11 mouse cellular contexts compared by ENCODE assay signal in genomic region chr9:94732599-94733287, GRCm38 (mm10).
DNase-seq lines count a peak whose midpoint lies in the region; ATAC-seq lines count a peak whose summit lies in the region.
"Had no signal": no experiment of that assay in that cellular context is flagged by ENCODE, and none has a peak within 500 bp of the region (broad histone marks: within the 10 kb centered on the region; RNA-seq: fewer than 3 reads in every experiment).

No protein-coding gene starts in this region.

- peak; percentile 29; the same call in 1 of the 2 replicates for ATAC-seq in heart, embryonic 12.5 days (ENCODE audit: insufficient number of reproducible peaks, low FRiP score)
- ATAC-seq in megakaryocyte, adult 5-6 weeks (ENCODE audit: poor library complexity, severe bottlenecking): no peak
- peak; percentile 43; the same call in 1 of the 2 replicates for ATAC-seq in embryonic facial prominence, embryonic 15.5 days (ENCODE audit: insufficient number of reproducible peaks, low FRiP score, low TSS enrichment, low read depth)
- peak; percentile 52; the same call in 1 of the 2 replicates for ATAC-seq in neural tube, embryonic 14.5 days (ENCODE audit: low read depth)

- whole genome bisulfite sequencing in heart, embryonic 12.5 days: 72% methylated on average over 8 of the region's 8 CpGs
- 67% methylated on average over 8 of the region's 8 CpGs for WGBS in embryonic facial prominence, embryonic 15.5 days
- 58% methylated on average over 8 of the region's 8 CpGs for WGBS in neural tube, embryonic 14.5 days

- no peak for DNase-seq in heart, postnatal 36 days
- DNase-seq in left cerebral cortex, postnatal 14 days (ENCODE audit: low spot score in 2 of 2): no peak
- DNase-seq in spleen, postnatal 10 days (ENCODE audit: low spot score in 2 of 2): no peak
- DNase-seq: gastrocnemius, postnatal 36 days; liver, embryonic 13.5 days; thymus, postnatal 14 days had no signal

- no peak overlapping the region for H3K4me2 ChIP-seq in heart, embryonic 12.5 days
- no peak overlapping the region for H3K4me2 ChIP-seq in embryonic facial prominence, embryonic 15.5 days (replicated peaks)
- H3K4me2 ChIP-seq in neural tube, embryonic 14.5 days (ENCODE audit: low read depth, low read length): no peak overlapping the region
- H3K4me2 ChIP-seq: liver, embryonic 13.5 days had no signal

- no peak overlapping the region for H3K4me3 ChIP-seq in heart, embryonic 12.5 days
- peak overlapping the region; percentile 34 for H3K4me3 ChIP-seq in megakaryocyte, embryonic 14.5 days (replicated peaks)
- no peak overlapping the region for H3K4me3 ChIP-seq in embryonic facial prominence, embryonic 15.5 days (replicated peaks)
- H3K4me3 ChIP-seq in neural tube, embryonic 14.5 days (ENCODE audit: low read depth, low read length): no peak overlapping the region
- H3K4me3 ChIP-seq: liver, embryonic 13.5 days had no signal

- H3K4me1 ChIP-seq in heart, embryonic 12.5 days (replicated peaks): no peaks in the 10 kb centered on the region
- peaks cover 62% of the 10 kb centered on the region for H3K4me1 ChIP-seq in megakaryocyte, embryonic 14.5 days
- no peaks in the 10 kb centered on the region for H3K4me1 ChIP-seq in embryonic facial prominence, embryonic 15.5 days
- no peaks in the 10 kb centered on the region for H3K4me1 ChIP-seq in neural tube, embryonic 14.5 days (ENCODE audit: control insufficient read depth, insufficient read depth, low read length)
- H3K4me1 ChIP-seq: liver, embryonic 13.5 days had no signal

- H3K27ac ChIP-seq in heart, embryonic 12.5 days (ENCODE audit: poor library complexity, severe bottlenecking): no peak overlapping the region
- H3K27ac ChIP-seq in embryonic facial prominence, embryonic 15.5 days (replicated peaks): no peak overlapping the region
- no peak overlapping the region for H3K27ac ChIP-seq in neural tube, embryonic 14.5 days (ENCODE audit: low read depth, low read length)
- H3K27ac ChIP-seq: liver, embryonic 13.5 days had no signal

- no peaks in the 10 kb centered on the region for H3K9me3 ChIP-seq in heart, embryonic 12.5 days (replicated peaks)
- H3K9me3 ChIP-seq in megakaryocyte, embryonic 14.5 days: no peaks in the 10 kb centered on the region
- no peaks in the 10 kb centered on the region for H3K9me3 ChIP-seq in embryonic facial prominence, embryonic 15.5 days (replicated peaks)
- no peaks in the 10 kb centered on the region; the same call in 1 of the 2 replicates for H3K9me3 ChIP-seq in neural tube, embryonic 14.5 days (ENCODE audit: control insufficient read depth, low read length)
- H3K9me3 ChIP-seq: liver, embryonic 13.5 days had no signal

- H3K27me3 ChIP-seq in heart, embryonic 12.5 days (replicated peaks): peaks cover 8% of the 10 kb centered on the region; the same call in 1 of the 2 replicates
- no peaks in the 10 kb centered on the region for H3K27me3 ChIP-seq in megakaryocyte, embryonic 14.5 days (replicated peaks)
- no peaks in the 10 kb centered on the region; the same call in 1 of the 2 replicates for H3K27me3 ChIP-seq in embryonic facial prominence, embryonic 15.5 days
- no peaks in the 10 kb centered on the region for H3K27me3 ChIP-seq in neural tube, embryonic 14.5 days (ENCODE audit: control insufficient read depth, insufficient read depth, low read length)
- H3K27me3 ChIP-seq: liver, embryonic 13.5 days had no signal

- no peaks in the 10 kb centered on the region for H3K36me3 ChIP-seq in heart, embryonic 12.5 days
- peaks cover 5% of the 10 kb centered on the region for H3K36me3 ChIP-seq in megakaryocyte, embryonic 14.5 days (replicated peaks; ENCODE audit: low read length)
- no peaks in the 10 kb centered on the region for H3K36me3 ChIP-seq in embryonic facial prominence, embryonic 15.5 days
- no peaks in the 10 kb centered on the region for H3K36me3 ChIP-seq in neural tube, embryonic 14.5 days (ENCODE audit: control insufficient read depth, insufficient read depth, low read length)
- H3K36me3 ChIP-seq: liver, embryonic 13.5 days had no signal

- H3K9ac ChIP-seq in heart, embryonic 12.5 days: no peak overlapping the region
- no peak overlapping the region for H3K9ac ChIP-seq in embryonic facial prominence, embryonic 15.5 days
- H3K9ac ChIP-seq in neural tube, embryonic 14.5 days (replicated peaks; ENCODE audit: low read depth, low read length): no peak overlapping the region
- H3K9ac ChIP-seq: liver, embryonic 13.5 days had no signal

- intact Hi-C loops in heart, postnatal 36 days (cut with DNase I): no loop called here
- intact Hi-C loops in left cerebral cortex, postnatal 14 days (cut with DNase I): no loop called here
